Mouse (Mus musculus) ES-E14 (cell line): ENCODE data around the gene Lmntd2. TPM values are rescaled to one million over a fixed set of nuclear protein-coding genes. Genes with fewer than 3 reads are reported as not detected.

ENCODE experiments used
- DNase-seq: peaks from one replicate; pipeline ENCODE4 v3.0.0-alpha.2; 2013; ENCODE audit warnings: low read depth, low spot score
- H3K27ac ChIP-seq: 2 replicates; pipeline ENCODE4 v1.5.1; 2012; ENCODE audit warnings: low read depth, mild to moderate bottlenecking, low read length, moderate library complexity, mixed read lengths; ENCODE audit not compliant: poor library complexity, insufficient read depth, severe bottlenecking
- H3K36me3 ChIP-seq: 2 replicates; pipeline ENCODE4 v1.6.1; 2012; ENCODE audit warnings: mild to moderate bottlenecking, low read length, moderate library complexity, mixed read lengths; ENCODE audit not compliant: control insufficient read depth, poor library complexity, insufficient read depth, severe bottlenecking
- H3K4me1 ChIP-seq, 2 experiments: fragments of 150-350 bp in 1 of 2; sonication (generic) in 1 of 2; 2 replicates each; pipeline ENCODE4 v1.6.1; 2012; ENCODE audit warnings: low read length in 2 of 2, mild to moderate bottlenecking in 1 of 2, mixed read lengths in 1 of 2; ENCODE audit not compliant: control insufficient read depth in 2 of 2, insufficient read depth in 2 of 2, poor library complexity in 1 of 2
- H3K4me3 ChIP-seq, 2 experiments: fragments of 150-350 bp in 1 of 2; sonication (generic) in 1 of 2; 2 replicates each; pipeline ENCODE4 v1.5.1; 2012; ENCODE audit warnings: low read length in 2 of 2, low read depth in 1 of 2, mild to moderate bottlenecking in 1 of 2, mixed read lengths in 1 of 2; ENCODE audit not compliant: insufficient read depth in 1 of 2, poor library complexity in 1 of 2, severe bottlenecking in 1 of 2
- H3K9ac ChIP-seq: 2 replicates; pipeline ENCODE4 v1.6.1; 2012; ENCODE audit warnings: low read depth, mild to moderate bottlenecking, low read length, mixed read lengths; ENCODE audit not compliant: poor library complexity, insufficient read depth, severe bottlenecking
- H3K9me3 ChIP-seq: fragments of 150-350 bp; sonication (generic); 2 replicates; pipeline ENCODE4 v1.6.1; 2012; ENCODE audit warnings: low read depth, mild to moderate bottlenecking, low read length; ENCODE audit not compliant: control insufficient read depth, insufficient read depth
- CHD2 ChIP-seq: IDR thresholded peaks from 2 replicates; pipeline ENCODE4 v1.6.1; 2014; ENCODE audit warnings: mild to moderate bottlenecking, low read depth, low read length, inconsistent platforms
- HCFC1 ChIP-seq: IDR thresholded peaks from 2 replicates; pipeline ENCODE4 v1.6.1; 2012; ENCODE audit warnings: low read length, inconsistent platforms, borderline replicate concordance; ENCODE audit not compliant: insufficient read depth
- MAFK ChIP-seq: IDR thresholded peaks from 2 replicates; pipeline ENCODE4 v1.6.1; 2014; ENCODE audit warnings: mild to moderate bottlenecking, low read depth, low read length, inconsistent platforms; ENCODE audit not compliant: insufficient read depth
- ZC3H11A ChIP-seq: IDR thresholded peaks from 2 replicates; pipeline ENCODE4 v1.6.1; 2012; ENCODE audit warnings: low read depth, mild to moderate bottlenecking, inconsistent platforms, low read length, borderline replicate concordance
- ZNF384 ChIP-seq: IDR thresholded peaks from 2 replicates; pipeline ENCODE4 v1.6.1; 2012; ENCODE audit warnings: low read depth, low read length, inconsistent platforms
- in situ Hi-C, 2 experiments: fragments of 600-800 bp; cut with MboI; formaldehyde crosslinking; loops; one replicate each; pipeline ENCODE4 v1.15.1; 2025; ENCODE audit warnings: low sequenced_read_pairs in 2 of 2, inconsistent platforms in 1 of 2; ENCODE audit not compliant: unreplicated experiment in 2 of 2
- total RNA-seq: library from RNA; depleted of rRNA; stranded (reverse); fragments of 300-350 nt; gene quantifications from 2 replicates; pipeline ENCODE4 v1.2.3, GENCODE M21; 2012

Gene Lmntd2
- total RNA-seq, 1 experiment = 4.0 TPM

DNA sequence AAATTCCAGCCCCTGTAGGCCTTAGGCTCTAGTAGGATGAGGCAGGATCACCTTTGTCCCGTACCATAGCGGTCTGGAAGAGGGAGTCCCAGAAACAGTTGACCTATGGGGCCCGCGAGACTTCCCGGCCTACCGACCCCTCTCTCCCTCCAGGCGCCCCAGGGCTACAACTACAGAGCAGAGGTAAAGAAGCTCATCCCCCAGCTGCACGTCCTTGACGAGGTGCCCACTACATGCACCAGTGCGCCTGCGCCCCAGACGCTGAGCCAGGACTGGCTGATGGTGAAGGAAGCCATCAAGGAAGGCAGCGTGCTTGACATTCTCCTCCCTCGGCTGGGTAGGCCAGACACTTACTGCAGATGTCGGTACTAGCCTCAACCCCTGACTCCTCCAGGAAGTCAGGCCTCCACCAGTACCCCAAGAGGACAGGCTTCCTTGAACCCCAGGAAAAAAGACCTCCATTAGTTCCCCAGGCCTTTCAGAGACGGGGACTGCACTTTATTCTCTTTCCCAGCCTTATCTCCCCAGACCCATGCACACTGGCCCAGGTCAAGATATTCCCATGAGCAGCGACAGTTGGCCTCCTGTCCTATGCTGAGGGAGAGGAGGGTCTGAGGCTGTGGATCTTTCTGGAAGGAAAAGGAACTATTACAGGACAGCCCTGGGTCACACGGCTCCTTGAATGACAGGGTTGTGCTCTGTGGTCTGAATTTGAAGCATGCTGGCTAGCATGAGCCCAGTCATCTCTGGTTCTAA lies 7.5 kb downstream of the Lmntd2 start:
- no peak for DNase-seq
- no peak overlapping the region for H3K27ac ChIP-seq
- in situ Hi-C loops = no loop called here
- TF ChIP-seq HCFC1 (no peak), MAFK (no peak), ZNF384 (no peak), ZC3H11A (no peak), CHD2 (no peak)
- no peaks in the 10 kb centered on the region for H3K9me3 ChIP-seq
- H3K9ac ChIP-seq = no peak overlapping the region
- H3K4me1 ChIP-seq = no peaks in the 10 kb centered on the region
- H3K4me3 ChIP-seq = no peak overlapping the region
- no peaks in the 10 kb centered on the region for H3K36me3 ChIP-seq

DNA sequence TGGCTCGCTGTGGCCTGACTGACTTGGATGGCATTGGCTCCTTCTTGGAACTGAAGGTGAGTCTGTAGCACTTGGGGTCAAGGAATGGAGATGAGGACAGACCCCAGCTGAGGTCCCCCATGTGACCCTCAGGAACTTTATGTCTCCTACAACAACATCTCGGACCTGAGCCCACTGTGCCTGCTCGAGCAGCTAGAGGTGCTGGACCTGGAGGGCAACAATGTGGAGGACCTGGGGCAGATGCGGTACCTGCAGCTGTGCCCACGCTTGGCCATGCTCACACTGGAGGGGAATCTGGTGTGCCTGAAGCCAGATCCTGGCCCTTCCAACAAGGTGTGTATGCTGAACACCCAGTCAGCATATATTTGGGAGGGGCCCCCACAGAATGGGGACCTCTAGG lies 8.4 kb downstream of the Lmntd2 start:
- in situ Hi-C loops = no loop called here
- Histone ChIP-seq H3K36me3 (no peaks in the 10 kb centered on the region), H3K9ac (no peak overlapping the region), H3K9me3 (no peaks in the 10 kb centered on the region), H3K27ac (no peak overlapping the region), H3K4me1 (no peaks in the 10 kb centered on the region), H3K4me3 (no peak overlapping the region)
- no peak for DNase-seq
- TF ChIP-seq ZNF384 (no peak), MAFK (no peak), ZC3H11A (no peak)

DNA sequence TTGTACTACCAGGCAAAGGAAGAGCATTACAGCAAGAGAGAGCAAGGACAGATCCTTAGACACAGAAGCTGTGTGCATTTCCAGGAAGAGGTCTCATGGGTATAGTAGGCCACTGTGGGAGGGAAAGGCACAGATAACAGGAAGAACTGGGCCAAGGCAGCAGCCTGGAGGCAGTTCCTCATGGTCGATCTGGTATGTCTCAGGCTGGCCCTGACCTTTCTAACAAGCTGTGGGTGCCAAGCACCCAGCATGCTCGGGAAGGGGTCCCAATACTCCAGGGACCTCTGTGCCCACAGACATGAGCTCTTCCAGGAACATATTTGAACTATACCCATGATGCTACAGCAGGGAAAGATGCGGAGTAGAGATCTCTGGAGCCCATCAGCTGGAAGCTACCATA lies 9.3 kb downstream of the Lmntd2 start:
- Histone ChIP-seq H3K4me3 (no peak overlapping the region), H3K4me1 (no peaks in the 10 kb centered on the region), H3K36me3 (no peaks in the 10 kb centered on the region), H3K9ac (no peak overlapping the region), H3K9me3 (no peaks in the 10 kb centered on the region), H3K27ac (no peak overlapping the region)
- TF ChIP-seq ZC3H11A (no peak), CHD2 (no peak), MAFK (no peak), HCFC1 (no peak), ZNF384 (no peak)
- no peak for DNase-seq
- in situ Hi-C loops = no loop called here

DNA sequence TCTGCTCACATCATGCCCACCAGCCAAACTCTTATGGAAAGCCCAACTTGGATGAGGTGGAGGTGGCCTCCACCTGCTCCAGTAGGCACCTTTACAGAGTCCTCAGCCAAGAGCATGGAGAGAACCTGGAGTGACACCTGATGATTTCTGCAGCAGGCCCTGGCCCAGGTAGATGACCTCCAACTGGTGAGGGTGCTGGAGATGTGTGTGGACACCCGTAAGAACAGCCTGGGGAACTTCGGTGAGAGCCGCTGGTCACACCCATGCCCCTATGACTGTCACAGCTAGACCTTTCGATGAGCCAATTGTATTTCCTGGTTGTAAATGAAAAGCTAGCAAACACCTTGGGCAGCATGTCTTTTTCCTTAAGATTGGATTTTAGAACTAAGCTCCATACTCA lies 15.8 kb downstream of the Lmntd2 start:
- no peak for TF ChIP-seq ZNF384
- TF ChIP-seq HCFC1 = no peak
- TF ChIP-seq ZC3H11A = no peak
- no peak for TF ChIP-seq CHD2
- TF ChIP-seq MAFK = no peak
- DNase-seq = no peak
- in situ Hi-C loops = no loop called here
- H3K4me1 ChIP-seq = 0 out of 4 replicates have a peak, but pooled peaks cover 0 to 2% of the 10 kb centered on the region in 2 experiments
- no peak overlapping the region for H3K27ac ChIP-seq
- H3K9ac ChIP-seq = no peak overlapping the region
- H3K4me3 ChIP-seq = no peak overlapping the region
- no peaks in the 10 kb centered on the region for H3K36me3 ChIP-seq
- no peaks in the 10 kb centered on the region for H3K9me3 ChIP-seq
